Mouse (Mus musculus) hindlimb bud, embryonic 11.5 days (tissue): Measurements from ENCODE around the gene Inafm1.
A peak's percentile ranks its signal among the peaks of the same experiment; 100 is the strongest.
"Not testable (repeated sequence)": the region's sequence is repeated elsewhere in the genome, so short reads cannot be mapped to it uniquely, and the experiment has no call there.

Experiments used
- DNase-seq: peaks from one replicate; pipeline ENCODE4 v3.0.0-alpha.2; 2012; ENCODE audit warnings: low read depth, low spot score; ENCODE audit errors: extremely low spot score

Inafm1 gene

GRCm38 (mm10) chr7:16273081-16273765 lies at the start of gene Inafm1:
Inafm1 (minus strand) TSS chr7:16273617.
- DNase-seq: no peak

GRCm38 (mm10) chr7:16320479-16320878 lies 47.1 kb upstream of the Inafm1 start:
- no peak for DNase-seq

DNA sequence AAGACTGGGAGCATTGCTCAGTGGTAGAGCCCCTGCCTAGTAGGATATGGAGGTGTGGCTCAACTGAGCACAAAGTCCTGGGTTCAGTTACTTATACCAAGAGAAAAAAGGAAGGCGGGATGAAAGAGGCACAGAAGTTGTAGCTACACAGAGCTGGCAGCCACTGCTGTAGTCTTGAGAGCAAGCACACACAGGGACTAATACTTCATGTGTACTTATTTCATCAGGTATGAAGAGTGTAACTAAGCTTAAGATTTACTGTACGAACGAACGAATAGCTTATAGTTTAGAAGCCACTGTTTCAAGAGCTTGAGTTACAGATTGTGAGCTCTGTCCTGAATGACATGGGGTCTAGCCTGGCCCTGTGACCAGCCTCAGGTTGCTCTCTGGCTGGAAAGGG lies 45.8 kb upstream of the Inafm1 start:
- no peak for DNase-seq

DNA sequence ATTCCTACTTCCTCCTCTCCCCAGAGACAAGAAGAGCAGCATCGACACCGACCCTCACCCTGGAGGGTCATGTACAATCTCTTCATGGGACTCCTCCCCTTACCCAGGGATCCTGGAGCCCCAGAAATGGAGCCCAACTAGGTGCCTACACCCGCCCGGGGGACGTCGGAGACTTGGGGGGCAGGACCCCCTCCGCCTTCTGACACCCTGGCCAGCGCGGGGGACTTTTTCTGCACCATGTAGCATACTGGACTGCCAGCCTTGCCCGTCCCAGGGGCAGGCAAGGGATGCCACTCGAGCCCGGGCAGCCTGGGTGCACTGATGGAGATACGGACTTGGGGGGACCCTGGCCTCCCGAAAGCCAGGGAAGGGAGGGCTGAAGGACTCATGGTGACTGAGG lies 43.7 kb upstream of the Inafm1 start:
- DNase-seq: no peak

GRCm38 (mm10) chr7:16315222-16315759 lies 41.9 kb upstream of the Inafm1 start:
- DNase-seq: no peak

GRCm38 (mm10) chr7:16314221-16314775 lies 40.9 kb upstream of the Inafm1 start:
- DNase-seq: no peak

DNA sequence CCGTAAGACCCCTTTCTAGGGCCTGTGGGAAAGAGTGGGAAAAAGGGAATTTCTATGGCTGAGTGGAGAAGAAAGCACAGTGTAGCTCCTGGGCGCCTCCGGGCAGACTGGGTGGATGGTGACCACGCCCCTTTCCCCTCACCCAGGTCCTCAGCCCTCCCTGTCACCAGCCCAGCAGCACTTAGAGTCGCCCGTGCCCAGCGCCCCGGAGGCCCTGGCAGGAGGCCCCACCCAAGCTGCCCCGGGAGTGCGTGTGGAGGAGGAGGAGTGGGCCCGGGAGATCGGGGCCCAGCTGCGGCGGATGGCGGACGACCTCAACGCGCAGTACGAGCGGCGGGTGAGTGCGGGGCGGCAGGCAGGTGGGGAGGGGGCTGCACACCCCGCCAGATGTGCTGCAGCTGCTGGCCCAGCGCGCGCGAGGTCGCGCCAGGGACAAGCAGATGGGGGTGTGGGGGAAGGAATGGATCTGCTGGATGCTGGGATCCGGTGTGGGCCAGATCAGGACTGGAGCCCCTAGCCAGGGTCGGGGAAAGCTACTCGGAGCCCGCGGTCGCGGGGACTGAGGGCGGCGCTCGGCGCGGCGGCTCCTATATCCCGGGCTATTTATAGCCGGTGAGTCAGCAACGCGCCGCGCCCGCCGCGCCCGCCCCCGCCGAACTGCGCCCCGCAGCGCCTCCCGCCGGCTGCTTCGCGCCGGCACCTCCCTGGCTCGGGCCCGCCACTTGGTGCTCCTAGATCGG lies 40.2 kb upstream of the Inafm1 start:
- no peak for DNase-seq

DNA sequence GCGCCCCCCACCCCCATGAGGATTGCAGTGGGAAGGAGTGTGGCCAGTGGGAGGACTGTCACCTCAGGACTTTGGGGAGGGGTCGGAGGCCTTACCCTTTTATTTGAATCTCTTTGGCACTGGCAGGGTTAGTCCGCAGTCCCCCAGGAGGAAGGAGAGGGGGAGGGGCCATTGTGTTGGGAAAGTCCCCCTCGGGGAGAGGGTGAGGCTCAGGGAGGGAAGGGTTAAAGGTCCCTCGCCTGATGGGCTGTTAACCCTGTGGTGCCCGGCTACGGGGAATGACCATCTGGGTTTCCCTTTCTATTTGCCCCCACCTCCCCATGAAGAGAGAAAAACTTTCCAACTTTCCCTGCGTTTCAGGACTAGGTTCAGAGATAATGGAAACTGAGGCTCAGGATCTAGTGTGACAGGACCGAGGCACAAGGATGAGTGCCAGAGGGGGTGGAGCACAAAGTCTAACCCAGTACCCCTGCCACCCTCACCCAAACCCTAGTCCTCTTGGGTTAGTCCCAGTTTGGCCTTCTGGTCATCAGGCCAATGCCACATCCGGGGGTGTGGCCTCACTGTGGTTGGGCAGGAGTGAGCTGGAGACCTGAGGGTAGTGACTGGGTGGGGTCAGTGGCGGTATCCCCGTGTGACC lies 39.4 kb upstream of the Inafm1 start:
- peak; percentile 73 for DNase-seq

GRCm38 (mm10) chr7:16312011-16312671 lies 38.7 kb upstream of the Inafm1 start:
- no peak for DNase-seq

- no peak for DNase-seq
Measured at GRCm38 (mm10) chr7:16311453-16312004, 38.1 kb upstream of the Inafm1 start.

DNA sequence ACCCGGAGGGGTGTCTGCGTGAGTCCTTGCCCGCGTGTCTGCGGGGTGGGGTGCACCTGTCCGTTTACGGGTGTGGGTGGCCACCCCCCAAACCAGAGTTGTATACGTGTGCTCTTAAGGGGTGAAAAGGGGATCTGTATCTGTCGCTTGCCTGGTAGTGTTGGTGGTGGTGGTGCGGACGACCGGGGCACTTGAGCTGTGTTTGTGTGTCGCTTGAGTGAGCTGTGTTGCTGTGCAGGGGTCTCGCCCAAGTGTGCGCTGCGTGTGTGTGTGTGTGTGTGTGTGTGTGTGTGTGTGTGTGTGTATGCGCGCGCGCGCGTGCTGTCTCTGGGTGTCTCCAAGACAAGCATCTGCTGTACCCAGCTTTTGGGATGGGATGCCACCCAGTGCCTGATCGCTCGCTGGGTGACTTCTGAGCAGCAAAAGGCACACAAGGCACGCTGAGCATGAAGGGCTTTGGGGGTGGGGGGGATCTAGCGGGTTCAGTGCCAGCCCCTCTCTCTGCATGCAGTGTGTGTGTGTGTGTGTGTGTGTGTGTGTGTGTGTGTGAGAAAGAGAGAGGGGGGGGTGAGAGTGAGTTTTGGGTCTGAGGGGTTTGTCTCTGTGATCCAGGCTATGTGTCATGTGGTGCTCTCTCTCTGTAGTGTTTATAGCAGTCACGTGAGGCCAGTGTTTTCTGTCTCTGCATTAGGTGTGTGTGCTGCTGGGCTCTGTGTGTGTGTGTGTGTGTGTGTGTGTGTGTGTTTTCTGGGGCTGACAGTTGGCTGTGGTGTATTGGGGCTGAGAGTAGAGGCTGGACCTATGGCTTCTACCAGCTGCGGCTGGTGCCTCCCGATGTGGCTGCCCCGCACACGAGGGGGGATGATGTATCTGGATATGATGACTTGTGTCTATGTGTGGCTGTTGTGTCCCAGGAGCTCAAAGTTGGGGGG lies 37.4 kb upstream of the Inafm1 start:
- no peak for DNase-seq

DNA sequence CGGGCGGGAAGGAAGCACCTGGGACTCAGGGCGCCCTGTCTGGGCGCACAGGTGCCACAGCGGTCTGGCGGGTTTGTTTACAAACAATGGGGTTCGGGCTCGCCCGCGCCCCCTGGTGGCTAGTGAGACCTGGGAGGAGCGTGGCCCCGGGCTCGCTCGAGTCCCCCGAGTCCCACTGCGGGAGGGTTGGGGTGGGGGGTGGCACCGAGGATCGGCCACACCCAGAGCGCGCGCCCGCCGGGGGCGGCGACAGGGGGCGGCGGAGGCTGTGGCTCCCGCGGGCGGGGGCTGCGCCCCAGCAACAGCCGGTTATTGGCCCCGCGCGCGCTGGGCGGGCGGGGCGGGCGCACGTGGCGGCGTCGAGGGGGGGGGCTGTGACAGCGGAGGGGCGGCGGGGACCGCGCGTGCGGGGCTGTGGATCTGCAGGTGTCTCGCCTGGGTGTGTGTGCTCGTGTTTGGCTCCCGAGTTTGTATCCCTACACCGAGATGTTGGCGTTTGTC lies 36.7 kb upstream of the Inafm1 start:
- DNase-seq: no peak

DNA sequence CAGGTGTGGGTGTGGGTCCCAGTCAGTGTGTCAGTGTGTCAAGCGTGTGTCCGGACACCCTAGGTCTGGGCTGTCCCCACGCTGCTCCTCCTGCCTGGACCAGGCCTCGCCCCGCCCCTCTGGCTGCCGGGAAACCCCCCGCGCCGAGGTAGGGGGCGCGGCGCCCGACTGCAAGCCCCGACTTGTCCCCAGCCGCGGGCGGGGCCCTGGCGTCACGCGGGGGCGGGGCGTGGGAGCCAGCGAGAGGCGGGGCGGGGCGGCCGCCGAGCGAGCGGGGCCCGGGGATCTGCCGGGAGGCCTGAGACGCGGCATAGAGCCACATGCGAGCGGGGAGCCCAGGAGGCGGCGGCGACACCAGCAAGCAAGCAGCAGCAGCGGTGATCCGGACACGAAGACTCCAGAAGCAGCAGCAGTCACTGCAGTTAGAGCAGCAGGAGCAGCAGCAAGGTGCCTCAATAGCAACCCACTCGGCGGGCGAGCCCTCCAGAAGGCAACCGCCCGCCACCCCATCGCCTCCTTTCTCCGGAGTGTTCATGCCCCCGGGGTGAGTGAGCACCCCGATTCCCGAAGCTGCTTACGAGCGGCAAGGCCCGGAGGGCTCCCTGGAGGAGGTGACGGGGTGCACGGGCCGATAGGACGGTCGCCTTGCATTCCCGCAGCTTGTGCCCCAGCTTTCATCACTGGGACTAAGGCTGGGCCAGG lies 36.1 kb upstream of the Inafm1 start:
- DNase-seq: no peak

DNA sequence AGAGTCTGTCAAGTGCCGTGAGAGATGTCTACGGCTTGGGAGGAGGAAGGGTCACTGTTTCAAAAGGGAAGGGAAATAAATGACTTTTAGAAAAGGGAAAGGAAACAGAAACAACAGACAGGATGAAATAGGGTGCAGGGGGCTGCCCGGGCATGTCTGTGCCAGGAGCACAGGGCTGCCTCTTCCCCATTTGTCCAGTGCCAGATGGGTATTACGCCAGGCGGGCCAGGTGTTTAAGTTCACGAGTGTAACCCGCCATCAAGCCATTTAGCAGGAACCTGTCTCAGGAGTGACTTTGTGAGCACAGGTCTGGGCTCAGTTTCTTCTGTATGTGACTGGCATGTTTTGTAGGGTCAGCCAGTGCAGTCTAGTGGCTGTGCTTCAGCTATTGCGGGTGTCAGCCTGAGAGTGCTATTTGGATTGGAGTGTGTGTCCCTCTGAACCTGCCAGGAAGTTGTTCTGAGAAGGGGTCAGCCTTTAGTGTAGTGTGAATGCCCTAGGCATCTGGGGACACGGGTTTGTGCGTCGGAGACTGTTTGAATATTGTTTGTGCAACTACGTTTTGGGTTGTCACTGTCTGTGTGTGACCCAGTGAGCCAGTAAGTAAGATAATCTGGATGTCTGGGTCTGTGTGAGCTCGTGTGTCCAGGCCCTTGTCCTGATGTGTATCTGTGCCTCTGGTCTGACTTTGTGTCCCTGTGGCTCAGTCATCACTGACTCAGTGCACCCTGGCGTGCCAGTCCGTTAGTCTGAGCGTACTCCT lies 35.3 kb upstream of the Inafm1 start:
- DNase-seq: no peak

DNA sequence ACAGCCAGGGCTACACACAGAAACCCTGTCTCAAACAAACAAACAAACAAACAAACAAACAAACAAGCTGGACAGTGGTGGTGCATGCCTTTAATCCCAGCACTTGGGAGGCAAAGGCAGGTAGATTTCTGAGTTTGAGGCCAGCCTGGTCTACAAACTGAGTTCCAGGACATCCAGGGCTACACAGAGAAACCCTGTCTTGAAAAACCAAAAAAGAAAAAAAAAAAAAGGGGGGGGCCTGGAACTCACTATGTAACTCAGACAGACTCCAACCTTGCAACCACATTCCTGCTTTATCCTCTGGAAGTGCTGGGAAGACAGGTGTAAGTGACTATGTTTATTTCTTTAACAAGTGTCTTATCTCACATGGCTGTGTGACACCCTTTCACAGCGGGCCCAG lies 34.7 kb upstream of the Inafm1 start, which contains the start of gene Bbc3:
Gene Bbc3, plus strand, starts transcription at position 301 of the 400 bp plus-strand sequence.
- not testable (repeated sequence) for DNase-seq

DNA sequence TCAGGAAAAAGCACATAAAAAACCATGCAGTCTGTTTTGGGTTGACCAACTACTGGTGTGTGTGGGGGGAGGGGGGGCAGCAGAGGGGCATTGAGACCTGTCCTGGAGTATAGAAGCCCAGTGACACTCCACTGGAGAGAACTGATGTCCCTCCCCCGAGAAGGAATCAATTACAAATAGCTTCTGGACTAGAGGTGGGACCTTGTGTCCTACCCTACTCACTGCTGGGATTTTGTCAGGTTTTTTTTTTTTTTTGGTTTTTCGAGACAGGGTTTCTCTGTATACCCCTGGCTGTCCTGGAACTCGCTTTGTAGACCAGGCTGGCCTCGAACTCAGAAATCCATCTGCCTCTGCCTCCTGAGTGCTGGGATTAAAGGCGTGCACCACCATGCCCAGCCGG lies 33.7 kb upstream of the Inafm1 start:
- not testable (repeated sequence) for DNase-seq

DNA sequence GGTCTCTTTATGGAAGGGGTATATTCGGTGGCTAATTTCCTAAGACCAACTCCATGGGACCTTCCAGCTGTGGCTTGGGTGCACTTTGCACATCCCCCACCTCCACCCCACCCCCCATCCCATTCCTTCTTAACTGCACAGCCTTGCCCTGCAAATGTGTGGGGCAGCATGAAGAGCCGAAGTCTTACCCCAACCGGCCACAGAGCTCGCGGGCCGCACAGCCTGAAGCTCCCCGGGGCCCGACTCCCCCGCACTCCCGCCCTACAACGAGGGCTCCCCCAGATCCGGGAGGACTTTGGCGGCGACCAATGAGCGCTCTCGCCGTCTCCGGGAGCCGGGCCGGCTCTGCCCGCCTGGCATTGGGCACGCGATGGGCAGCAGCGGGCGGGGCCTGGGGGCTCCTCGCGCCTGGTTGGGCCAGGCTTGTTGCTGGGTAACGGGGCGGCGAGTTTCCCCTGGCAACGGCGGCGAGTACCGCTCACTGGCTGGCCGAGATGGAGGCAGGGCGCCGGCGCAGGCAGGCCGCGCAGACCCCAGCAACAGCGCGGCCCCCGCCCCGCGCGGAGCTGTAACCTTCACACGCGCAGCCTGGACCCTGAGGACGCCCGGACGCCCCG lies 26.1 kb upstream of the Inafm1 start:
- no peak for DNase-seq

GRCm38 (mm10) chr7:16298927-16299326 lies 25.5 kb upstream of the Inafm1 start:
- DNase-seq: no peak
